Mouse (Mus musculus): Measurements from ENCODE around the gene Lgals2.

Gene Lgals2

DNA sequence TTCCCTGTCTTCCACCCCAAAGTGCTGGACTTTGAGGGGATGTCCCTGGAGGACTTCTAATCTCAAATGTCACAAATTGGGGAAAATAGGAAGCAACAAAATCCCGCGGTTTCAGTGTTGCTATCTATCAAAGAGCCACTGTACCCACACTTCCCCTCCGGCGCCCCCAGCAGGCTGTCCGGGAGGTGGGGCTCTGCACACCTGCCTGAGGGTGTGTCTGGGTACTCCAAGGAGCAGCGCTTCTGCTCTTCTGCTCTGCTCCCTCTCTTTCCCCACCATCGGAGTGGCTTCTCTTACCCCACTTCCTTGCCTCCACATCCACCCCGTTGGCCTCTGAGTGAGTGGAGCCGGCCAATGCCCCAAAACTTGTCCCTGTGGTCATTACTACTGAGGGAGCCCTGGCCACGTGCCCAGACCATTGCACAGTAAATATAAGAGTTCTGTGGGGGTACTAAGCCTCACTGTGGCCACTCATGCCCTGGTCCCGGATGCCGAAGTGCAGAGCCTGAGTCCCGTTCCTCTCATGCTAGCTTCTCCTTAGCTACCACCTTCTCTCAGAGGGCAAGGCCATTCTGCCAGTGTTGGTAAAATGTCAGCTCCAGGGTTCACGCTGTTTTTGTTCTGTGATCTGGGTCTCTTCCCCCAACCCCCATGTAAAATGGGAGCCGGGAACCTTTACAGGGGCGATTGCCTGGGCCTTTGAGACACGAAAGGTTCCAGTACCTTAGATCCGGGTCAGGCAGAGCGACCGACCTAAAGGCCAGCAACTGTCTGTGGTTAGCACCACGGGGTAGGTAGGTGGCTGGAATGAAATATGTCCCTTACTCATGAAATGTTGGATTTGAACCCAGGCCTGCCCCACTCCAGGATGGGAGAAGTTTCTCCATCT lies 11.5 kb downstream of the Lgals2 start:
- DNase-seq (ENCODE audit: low spot score) = no peak

DNA sequence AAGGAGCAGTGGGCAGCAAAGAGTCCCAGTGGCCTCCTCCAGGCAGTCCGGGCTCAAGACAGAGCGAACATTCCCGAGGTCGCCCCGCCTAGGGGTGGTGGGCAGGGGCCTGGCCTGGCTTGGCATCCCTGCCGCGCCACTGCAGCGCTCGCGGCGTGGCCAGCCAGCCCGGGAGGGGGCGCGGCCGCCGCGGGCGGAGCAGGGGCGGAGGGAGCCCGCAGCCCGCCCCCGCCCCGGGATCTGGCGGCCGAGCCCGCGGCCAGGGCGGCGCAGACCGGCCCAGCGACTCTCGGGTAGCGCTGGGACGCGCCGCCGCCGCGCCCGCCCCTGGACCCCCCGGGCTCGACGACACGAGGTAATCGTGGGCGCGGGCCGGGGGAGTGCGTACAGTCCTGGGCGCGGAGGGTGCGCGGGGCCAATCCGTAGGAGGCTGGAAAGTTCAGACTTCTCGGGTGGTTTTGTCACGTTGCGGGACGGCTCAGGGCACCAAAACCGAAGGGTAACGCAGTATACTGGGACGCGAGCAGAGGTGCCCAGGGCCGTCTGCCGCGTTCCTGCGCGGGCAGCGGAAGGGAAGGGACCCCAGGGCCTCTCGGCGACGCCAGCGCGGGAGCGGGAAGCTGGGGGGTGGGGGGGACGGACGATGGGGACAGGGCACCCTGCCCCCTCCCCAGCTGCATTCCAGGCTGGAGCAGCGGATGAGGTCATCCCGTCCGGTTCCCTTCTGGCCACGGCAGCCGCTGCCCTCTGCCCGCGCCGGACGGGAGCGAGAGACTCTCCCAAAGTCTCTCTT lies 12.8 kb downstream of the Lgals2 start, which contains the start of gene Cdc42ep1:
Gene Cdc42ep1 (plus strand): TSS at position 254 of the 793 bp plus-strand sequence.
- DNase-seq (ENCODE audit: low spot score) = no peak

DNA sequence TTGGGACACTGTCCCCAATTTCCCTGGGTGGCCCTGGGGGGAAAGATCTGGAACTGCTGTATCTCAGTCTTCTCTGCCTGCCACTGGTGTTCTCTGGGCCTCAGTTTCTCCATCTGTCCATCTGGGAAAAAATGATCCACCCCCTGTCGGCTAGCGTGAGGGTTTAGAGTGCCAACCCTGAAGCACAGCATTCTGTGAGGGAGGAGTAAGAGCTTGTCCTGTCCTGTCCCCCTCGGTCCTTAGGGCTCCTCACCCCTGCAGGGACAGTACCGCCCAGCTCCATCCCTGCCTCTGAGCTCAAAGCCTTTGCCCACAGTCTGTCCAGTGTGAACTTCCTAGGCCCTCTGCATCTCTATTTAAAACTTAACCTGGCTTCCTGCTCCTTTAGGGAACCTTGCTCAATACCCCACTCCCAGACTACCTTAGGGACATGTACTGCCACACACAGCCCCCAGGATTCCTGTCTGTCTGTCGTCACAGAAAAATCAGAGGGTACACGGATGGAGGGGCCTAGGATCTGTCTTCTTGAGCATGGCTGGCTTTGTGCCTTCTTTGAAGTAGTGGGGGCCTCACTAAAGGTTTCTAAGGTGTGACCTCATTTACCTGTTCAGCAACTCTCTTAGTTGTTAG lies 14.1 kb downstream of the Lgals2 start:
- no peak for DNase-seq (ENCODE audit: low spot score)

DNA sequence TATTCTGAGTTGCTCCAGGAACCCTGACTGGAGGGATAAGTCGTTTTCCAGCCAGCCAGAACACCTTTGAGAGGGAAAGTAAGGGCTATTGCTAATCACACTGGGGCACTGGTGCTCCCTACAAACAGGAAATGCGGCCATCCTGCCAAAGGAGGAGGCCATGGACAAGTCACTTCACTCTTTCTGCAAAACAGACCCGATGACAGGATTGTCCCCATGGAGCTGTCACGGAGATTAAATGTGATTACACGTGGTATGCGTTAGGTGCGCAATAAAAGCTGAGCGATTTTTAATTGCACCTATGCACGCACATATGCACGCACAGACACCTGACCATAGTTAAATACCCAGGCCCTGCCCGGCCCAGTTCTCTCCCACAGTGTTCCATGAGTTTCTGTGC lies 14.6 kb downstream of the Lgals2 start:
- no peak for DNase-seq (ENCODE audit: low spot score)

DNA sequence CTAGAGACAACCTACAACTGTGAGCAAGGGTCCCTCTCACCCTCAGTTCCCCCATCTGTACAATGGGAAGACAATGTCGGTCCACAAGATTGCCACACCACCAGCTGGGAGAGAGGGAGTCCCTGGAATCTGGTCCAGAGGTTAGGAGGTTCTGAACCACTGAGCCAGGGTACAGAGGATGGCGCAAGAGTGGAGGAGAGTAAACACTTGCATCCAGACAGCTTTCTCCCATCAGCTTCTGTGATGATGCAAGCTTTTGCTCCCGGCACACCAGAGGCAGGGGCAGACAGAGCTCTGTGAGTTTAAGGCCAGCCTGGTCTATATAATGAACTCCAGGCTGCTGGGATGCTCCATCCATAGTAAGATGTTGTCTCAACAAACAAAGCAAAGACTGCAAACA lies 15.1 kb downstream of the Lgals2 start:
- no peak for DNase-seq (ENCODE audit: low spot score)

DNA sequence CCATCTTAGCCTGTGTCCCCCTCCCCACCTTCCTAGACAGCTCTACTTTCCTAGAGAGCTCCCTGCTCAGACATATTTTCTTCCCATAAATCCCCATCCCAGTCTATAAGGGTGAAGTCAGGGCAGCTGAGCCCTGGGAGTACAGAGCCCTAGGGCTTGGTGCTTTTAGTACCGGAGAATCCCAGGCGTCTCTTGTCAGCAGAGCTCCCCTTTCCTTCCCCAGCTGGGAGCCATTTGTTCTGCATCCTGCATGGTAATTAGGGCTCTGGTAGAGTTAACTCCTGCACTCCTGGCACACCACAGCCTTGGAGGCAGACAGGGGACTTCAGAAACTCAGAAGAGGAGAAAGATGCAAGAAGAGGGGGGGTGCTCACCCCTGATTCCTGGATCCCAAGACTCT lies 15.6 kb downstream of the Lgals2 start:
- no peak for DNase-seq (ENCODE audit: low spot score)

DNA sequence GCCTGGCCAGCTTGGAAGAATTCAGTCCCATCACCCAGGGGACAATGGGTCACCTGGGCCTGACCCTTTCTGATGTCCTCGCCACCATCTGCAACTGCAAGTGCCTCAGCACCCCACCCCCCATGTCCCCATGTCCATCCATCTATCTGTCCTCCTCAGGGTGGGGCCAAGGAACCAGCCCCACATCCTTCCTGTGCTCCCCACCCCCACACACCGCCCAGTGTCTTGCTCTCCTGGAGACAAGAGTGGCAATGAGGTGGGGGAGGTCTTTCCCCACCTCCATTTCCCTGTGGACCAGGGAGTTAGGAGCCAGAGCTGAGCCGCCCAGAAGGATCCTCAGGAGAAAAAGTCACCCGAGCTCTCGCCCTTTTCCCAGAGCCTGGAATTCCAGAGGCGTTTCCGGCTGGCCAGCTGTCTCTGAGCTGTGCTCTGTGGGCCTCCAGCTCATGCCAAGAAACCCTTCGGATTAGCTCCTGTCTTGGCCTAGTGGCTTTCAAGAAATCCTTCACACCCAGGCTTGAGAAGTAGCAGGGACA lies 19.2 kb downstream of the Lgals2 start:
- DNase-seq (ENCODE audit: low spot score) = no peak

DNA sequence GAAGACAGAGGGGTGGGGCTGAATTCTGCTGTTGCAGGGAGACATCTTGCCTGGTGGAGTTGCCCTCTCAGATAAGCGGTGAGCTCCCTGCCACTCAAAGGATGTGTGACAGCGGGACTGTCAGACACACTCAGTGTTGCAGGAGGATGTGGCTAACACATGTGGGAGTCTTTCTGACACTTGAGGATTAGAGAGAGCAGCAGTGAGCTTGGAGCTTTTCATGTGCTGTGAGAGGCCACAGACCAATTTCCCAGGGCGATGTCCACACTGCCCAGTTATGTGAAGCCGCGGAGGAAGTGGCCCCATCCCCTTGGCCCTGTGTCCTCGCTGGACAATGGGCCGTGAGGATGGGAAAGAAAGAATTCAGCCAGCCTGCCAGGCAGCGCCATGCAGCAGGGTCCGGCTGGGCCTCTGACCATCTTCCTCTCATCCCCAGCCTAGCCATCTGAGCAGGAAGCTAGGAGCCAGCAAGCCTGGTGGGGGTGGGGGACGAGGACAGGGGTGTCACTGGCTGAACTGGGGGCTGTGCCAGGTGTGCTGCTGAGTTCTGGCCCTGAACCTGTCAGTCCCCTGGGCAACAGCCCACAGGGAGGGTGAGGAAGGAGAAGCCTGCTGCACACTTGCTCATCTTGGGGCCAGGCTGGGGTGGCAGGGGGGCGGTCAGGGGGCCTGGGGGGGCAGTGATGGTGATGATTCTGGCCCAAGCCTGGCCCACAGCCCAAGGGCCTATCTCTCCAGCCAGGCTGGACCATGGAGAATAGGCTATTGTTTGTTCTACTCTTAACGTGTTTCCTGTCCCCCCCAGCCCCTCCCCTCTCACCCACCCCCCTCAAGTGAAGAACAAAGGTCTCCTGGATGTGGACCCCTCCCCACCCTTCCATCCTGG lies 19.9 kb downstream of the Lgals2 start:
- no peak for DNase-seq (ENCODE audit: low spot score)

DNA sequence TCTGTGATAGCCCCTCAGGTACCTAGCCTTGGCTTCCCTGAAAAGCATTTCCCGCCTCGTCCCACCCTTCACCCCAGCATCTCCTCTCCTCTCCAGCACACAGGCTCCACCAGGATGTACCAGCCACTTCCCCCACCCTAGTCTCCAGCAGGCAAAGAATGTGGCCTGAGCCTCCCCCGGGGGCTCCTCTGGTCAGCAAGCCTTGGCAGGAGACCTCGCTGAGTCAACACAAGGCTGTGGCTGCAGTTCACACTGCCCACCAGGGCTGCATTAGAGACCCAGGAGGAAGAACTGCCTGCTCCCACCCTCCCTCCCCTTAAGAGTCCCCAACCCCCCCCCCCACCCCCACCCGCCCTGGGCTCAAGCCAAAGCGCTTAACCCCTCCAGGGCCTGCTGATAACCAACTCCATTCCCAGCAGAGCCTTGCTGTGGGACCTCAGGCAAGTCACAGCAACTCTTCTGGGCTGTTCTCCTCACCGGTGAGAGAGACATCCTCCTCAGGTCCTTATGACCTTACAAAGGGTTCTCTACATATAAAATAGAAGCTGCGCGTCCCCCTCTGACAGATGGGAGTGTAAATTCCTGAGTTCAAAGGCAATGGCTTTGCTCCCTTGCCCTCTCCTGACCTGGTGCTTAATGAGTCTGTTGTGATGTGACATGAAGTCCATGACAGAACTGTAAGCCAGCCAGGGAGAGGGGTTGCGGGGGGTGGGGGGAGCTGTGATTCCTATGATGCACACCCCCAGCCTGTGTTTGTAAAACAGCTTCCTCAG lies 20.9 kb downstream of the Lgals2 start:
- DNase-seq (ENCODE audit: low spot score) = no peak

DNA sequence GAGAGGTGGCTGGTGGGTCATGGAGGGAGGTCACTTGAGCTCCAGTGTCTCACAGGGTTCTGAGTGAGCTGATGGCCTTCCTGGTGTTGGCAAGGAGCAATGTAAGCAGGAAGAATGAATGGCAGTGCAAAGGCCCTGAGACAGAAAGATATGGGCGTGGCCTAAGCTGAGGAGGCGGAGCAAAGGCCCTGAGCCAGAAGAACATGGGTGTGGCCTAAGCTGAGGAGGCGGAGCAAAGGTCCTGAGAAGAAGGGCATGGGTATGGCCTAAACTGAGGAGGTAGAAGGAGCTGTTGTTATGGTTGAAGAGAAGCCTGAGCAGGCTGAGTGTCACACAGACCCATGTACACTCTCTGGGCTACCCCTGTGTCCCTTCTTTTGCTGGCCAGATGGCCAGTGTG lies 21.7 kb downstream of the Lgals2 start:
- DNase-seq (ENCODE audit: low spot score) = no peak

DNA sequence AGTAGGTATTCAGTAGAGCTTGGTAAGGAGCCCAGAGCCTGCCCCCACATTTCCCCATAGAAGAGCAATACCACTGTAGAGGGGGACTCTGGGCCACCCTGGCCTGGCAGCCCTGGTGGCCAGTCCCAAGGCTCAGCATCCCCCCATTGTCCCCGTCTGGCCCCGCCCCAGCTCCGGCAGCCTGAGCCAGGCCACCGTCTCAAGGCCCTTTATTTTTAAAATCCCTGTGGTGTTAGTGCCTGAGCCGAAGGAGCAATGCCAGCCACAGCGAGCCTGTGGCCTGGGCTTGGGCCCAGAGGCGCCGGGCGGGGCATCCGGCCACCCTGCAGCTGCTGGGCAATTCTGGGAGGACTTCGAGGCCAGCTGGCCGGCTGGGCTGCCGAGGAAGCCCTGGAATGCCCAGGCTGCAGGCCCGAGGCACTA lies 22.6 kb downstream of the Lgals2 start:
- DNase-seq (ENCODE audit: low spot score) = peak; percentile 63

DNA sequence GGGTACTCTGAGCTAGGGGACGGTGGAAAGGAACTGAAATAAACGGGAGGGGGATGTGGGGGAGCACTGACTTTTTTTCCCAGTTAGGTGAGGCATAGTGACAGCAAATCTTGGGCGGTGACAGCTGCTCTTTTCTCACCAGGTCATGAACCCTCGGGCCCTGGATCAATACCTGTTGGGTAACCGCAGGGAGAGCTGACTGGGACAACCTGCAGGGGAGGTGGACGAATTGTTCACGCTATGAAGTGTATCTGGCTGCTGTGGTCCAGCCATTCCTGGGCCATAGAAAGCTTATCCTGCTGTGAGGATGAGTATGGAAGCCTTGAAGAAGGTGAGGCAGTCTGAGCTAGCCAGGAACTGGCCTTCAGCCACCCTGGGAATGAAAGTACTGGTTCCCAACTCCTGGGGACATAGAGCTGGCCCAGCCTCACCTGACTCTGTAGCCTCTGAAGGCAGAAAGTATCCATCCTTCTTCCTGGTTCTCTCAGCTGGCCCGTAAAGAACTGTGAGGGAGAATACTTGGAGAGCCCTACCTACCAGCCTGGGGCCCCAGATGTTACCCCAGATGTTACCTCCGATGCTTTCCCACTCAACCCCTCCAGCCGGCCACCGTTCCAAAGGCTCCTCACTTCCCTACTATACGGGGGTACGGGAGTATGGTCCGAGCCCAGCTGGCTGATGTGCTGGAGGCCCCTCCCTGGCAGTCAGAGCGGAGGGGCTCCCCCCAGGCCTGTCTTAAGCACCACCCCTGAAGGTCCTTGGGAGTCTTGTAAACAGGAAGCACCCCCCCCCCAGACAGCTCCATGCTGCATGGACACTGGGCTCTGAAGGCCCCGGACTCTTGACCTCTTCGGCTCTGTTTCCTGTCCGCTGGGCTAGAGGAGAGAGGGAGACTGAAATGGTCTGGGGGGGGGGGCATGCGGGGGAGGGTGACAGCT lies 23.3 kb downstream of the Lgals2 start:
- DNase-seq (ENCODE audit: low spot score) = no peak

DNA sequence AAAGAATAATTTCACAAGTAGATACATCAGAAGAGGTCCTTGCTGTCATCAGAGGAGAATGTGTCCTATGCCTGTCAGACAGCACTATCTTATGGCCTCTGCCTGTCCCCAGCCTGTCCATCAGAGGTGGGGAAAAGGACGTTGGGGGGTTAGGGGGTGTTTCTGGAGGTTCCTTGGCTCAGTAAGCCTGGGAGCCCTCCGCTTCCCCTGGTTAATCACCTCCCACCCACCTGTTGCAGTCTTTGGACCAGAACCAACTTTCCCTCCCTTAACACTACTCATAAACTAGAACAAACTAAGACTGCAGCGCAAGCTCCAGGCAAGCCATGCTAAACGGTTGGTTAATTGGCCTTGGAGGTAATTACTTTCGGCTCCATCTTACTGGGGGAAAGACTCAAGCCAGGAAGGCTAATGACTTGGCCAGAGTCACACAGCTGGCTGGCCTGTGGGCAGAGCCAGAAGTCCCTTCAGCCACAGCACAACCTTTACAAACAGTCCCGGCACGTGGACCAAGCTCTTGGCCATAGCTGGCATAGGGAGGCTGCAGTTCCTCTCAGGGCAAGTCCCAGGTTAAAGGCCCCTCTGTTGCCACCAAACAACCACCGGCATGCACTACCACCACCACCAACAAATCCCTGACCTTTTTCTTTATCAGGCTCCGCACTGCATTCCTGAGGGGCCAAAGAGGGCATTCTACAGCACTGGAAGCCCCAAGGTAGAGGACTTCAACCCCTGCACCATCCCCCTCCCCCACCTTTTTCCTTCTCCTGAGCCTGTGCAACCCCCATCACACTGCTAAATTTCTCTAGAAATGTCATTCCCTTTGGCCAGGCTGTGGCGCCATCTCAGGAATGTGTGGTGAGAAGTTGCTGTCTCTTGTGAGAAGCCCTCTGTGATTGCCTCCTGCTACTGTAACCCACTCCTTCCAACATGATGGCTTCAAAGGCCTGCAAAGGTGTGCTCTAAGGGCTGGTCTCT lies 24.3 kb downstream of the Lgals2 start:
- DNase-seq (ENCODE audit: low spot score) = no peak

DNA sequence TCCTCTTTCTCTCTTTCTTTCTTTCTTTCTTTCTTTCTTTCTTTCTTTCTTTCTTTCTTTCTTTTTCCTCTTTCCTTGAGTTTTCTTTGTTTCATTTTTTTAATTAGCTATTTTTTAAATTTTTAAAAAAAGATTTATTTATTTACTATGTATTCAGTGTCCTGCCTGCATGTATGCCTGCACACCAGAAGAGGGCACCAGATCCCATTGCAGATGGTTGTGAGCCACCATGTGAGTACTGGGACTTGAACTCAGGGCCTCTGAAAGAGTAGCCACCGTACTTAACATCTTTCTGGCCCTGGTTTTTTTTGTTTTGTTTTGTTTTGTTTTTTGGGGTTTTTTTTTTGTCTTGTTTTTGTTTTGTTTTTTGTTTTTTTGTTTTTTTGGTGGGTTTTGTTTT lies 25.7 kb downstream of the Lgals2 start:
- no peak for DNase-seq (ENCODE audit: low spot score)

DNA sequence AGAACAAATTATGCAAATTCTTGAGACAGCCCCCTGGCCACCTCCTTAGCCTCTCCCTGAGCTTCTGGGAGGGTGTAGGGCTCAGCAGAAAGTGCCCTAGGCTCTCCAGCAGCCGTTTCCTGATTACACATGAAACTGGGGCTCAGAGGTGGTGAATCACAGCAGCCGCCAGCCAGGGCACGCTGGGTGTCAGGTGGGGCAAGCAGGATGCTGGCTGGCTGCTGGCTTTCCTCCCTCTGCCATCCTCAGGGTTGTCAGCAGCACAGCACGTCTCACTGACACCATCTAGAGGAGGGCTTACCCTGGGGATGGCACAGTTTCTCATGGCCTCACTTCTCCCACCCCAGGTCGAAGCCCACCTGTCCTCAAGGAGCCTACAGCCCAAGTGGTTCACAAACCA lies 27.0 kb downstream of the Lgals2 start:
- no peak for DNase-seq (ENCODE audit: low spot score)

DNA sequence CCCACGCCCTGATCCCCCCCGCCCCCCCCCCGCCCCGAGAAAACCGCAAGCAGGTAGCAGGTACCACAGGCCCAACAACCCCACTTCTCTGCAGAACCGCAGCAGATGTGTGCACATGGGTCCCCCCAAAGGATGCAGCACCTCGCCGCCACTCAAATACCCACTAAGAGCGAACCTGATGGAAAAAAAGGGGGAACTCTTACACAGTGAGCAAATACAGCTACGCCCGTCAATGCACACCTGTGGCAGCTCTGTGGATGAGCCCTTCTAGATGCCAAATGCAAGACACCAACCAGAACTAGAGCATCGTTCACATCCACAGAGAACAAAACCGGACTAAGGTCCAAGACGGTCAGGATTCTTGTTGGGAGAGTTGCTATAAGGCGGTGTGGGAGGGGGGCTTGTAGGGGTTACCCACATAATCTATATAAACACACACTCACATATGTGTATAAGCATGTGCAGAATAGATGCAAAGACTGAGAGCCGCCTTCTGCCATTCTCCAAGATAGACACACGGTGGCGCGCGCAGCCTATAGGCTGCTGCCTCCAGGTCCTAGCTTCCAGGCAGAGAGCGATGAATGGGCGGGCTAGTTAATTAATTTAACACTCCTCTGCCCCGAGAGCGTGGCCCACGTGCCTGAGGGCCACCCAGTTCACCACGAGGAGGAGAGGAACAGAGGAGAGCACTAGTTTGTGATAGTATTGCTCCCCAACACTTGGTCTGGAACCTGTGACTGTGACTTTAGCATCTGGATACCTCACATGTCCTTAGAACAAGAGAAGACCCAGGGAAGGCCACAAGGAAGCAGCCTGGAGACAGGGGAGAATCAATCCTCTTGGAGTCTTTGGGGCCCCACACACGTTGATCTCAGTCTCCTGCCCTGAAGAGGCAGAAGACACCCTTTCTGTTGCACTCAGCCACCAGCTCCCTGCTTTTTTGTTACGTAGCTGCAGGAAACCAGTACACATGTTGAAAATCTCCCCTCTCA lies 28.8 kb downstream of the Lgals2 start:
- no peak for DNase-seq (ENCODE audit: low spot score)

DNA sequence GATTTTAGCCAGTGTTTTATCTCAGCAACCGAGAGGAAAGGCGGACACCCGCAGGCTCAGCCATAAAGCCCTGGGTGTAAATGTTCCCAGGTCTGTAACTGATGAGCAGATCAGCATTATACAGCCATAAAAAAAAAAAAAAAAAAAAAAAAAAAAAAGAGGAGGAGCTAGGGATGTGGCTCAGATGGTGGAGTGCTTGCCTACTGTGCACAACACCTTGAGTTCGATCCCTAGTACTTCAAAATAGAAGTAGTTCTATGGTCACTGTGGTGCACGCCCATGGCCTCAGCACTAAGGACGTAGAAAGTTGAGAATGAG lies 39.3 kb downstream of the Lgals2 start:
- no peak for DNase-seq (ENCODE audit: low spot score)
